Mouse (Mus musculus): Measurements from ENCODE around the gene Dab2. TPM values are rescaled to one million over a fixed set of nuclear protein-coding genes. Genes with fewer than 3 reads are reported as not detected.

Dab2 gene
- polyA plus RNA-seq, 1 experiment, result 550 TPM

- TF ChIP-seq CTCF (IDR thresholded peaks at IDR 0.05; ENCODE audit: low read depth, low read length) (no peak), POLR2A (IDR thresholded peaks at IDR 0.05; ENCODE audit: borderline replicate concordance, low read depth, low read length) (no peak)
- H3K27ac ChIP-seq (ENCODE audit: insufficient read depth, low read depth, low read length), result no peak overlapping the region
- H3K4me1 ChIP-seq (ENCODE audit: control insufficient read depth, insufficient read depth, low read length), result peaks cover 14% of the 10 kb centered on the region
- no peak overlapping the region for H3K4me3 ChIP-seq (ENCODE audit: insufficient read depth, low read length)
Observed at GRCm38 (mm10) chr15:6283249-6283648, 16.3 kb upstream of the Dab2 start.

- Histone ChIP-seq H3K4me1 (ENCODE audit: control insufficient read depth, insufficient read depth, low read length) (peaks cover 2% of the 10 kb centered on the region; the same call in 1 of the 2 replicates), H3K27ac (ENCODE audit: insufficient read depth, low read depth, low read length) (no peak overlapping the region), H3K4me3 (ENCODE audit: insufficient read depth, low read length) (no peak overlapping the region)
- TF ChIP-seq POLR2A (IDR thresholded peaks at IDR 0.05; ENCODE audit: borderline replicate concordance, low read depth, low read length) (no peak), CTCF (IDR thresholded peaks at IDR 0.05; ENCODE audit: low read depth, low read length) (no peak)
Observed at GRCm38 (mm10) chr15:6296071-6296470, 3.5 kb upstream of the Dab2 start.

- no peak overlapping the region for H3K27ac ChIP-seq (ENCODE audit: insufficient read depth, low read depth, low read length)
- H3K4me1 ChIP-seq (ENCODE audit: control insufficient read depth, insufficient read depth, low read length), result peaks cover 11% of the 10 kb centered on the region
- no peak overlapping the region for H3K4me3 ChIP-seq (ENCODE audit: insufficient read depth, low read length)
- TF ChIP-seq POLR2A (IDR thresholded peaks at IDR 0.05; ENCODE audit: borderline replicate concordance, low read depth, low read length) (no peak), CTCF (IDR thresholded peaks at IDR 0.05; ENCODE audit: low read depth, low read length) (no peak)
Observed at GRCm38 (mm10) chr15:6298726-6299125, 862 bp upstream of the Dab2 start.

- Histone ChIP-seq H3K4me3 (ENCODE audit: insufficient read depth, low read length) (no peak overlapping the region), H3K4me1 (ENCODE audit: control insufficient read depth, insufficient read depth, low read length) (peaks cover 11% of the 10 kb centered on the region), H3K27ac (ENCODE audit: insufficient read depth, low read depth, low read length) (no peak overlapping the region)
- TF ChIP-seq POLR2A (IDR thresholded peaks at IDR 0.05; ENCODE audit: borderline replicate concordance, low read depth, low read length) (no peak), CTCF (IDR thresholded peaks at IDR 0.05; ENCODE audit: low read depth, low read length) (no peak)
Observed at GRCm38 (mm10) chr15:6302219-6302618, 2.6 kb downstream of the Dab2 start.

GRCm38 (mm10) chr15:6303822-6304221 is 4.2 kb downstream of the Dab2 start:
- peak overlapping the region; percentile 34 for H3K27ac ChIP-seq (ENCODE audit: insufficient read depth, low read depth, low read length)
- peaks cover 11% of the 10 kb centered on the region for H3K4me1 ChIP-seq (ENCODE audit: control insufficient read depth, insufficient read depth, low read length)
- H3K4me3 ChIP-seq (ENCODE audit: insufficient read depth, low read length), result no peak overlapping the region
- TF ChIP-seq CTCF (IDR thresholded peaks at IDR 0.05; ENCODE audit: low read depth, low read length), result no peak
- no peak for TF ChIP-seq POLR2A (IDR thresholded peaks at IDR 0.05; ENCODE audit: borderline replicate concordance, low read depth, low read length)

GRCm38 (mm10) chr15:6309633-6310032 is 10.0 kb downstream of the Dab2 start:
- Histone ChIP-seq H3K4me3 (ENCODE audit: insufficient read depth, low read length) (no peak overlapping the region), H3K4me1 (ENCODE audit: control insufficient read depth, insufficient read depth, low read length) (peaks cover 5% of the 10 kb centered on the region; the same call in 1 of the 2 replicates), H3K27ac (ENCODE audit: insufficient read depth, low read depth, low read length) (no peak overlapping the region)
- TF ChIP-seq CTCF (IDR thresholded peaks at IDR 0.05; ENCODE audit: low read depth, low read length), result no peak

- H3K4me1 ChIP-seq (ENCODE audit: control insufficient read depth, insufficient read depth, low read length), result peaks cover 5% of the 10 kb centered on the region; the same call in 1 of the 2 replicates
- TF ChIP-seq POLR2A (IDR thresholded peaks at IDR 0.05; ENCODE audit: borderline replicate concordance, low read depth, low read length) (no peak), CTCF (IDR thresholded peaks at IDR 0.05; ENCODE audit: low read depth, low read length) (no peak)
- no peak overlapping the region for H3K4me3 ChIP-seq (ENCODE audit: insufficient read depth, low read length)
Observed at GRCm38 (mm10) chr15:6310417-6310816, 10.8 kb downstream of the Dab2 start.

GRCm38 (mm10) chr15:6312396-6312795 is 12.8 kb downstream of the Dab2 start:
- Histone ChIP-seq H3K27ac (ENCODE audit: insufficient read depth, low read depth, low read length) (no peak overlapping the region), H3K4me3 (ENCODE audit: insufficient read depth, low read length) (no peak overlapping the region), H3K4me1 (ENCODE audit: control insufficient read depth, insufficient read depth, low read length) (peaks cover 3% of the 10 kb centered on the region; the same call in 1 of the 2 replicates)
- no peak for TF ChIP-seq POLR2A (IDR thresholded peaks at IDR 0.05; ENCODE audit: borderline replicate concordance, low read depth, low read length)
- TF ChIP-seq CTCF (IDR thresholded peaks at IDR 0.05; ENCODE audit: low read depth, low read length), result no peak

More at GRCm38 (mm10) chr15:6310417-6310816, 10.8 kb downstream of the Dab2 start:
- H3K27ac ChIP-seq (ENCODE audit: insufficient read depth, low read depth, low read length), result no peak overlapping the region

GRCm38 (mm10) chr15:6319352-6319751 is 19.8 kb downstream of the Dab2 start:
- Histone ChIP-seq H3K4me3 (ENCODE audit: insufficient read depth, low read length) (no peak overlapping the region), H3K4me1 (ENCODE audit: control insufficient read depth, insufficient read depth, low read length) (no peaks in the 10 kb centered on the region), H3K27ac (ENCODE audit: insufficient read depth, low read depth, low read length) (no peak overlapping the region)
- TF ChIP-seq POLR2A (IDR thresholded peaks at IDR 0.05; ENCODE audit: borderline replicate concordance, low read depth, low read length) (no peak), CTCF (IDR thresholded peaks at IDR 0.05; ENCODE audit: low read depth, low read length) (no peak)

GRCm38 (mm10) chr15:6320501-6320900 is 20.9 kb downstream of the Dab2 start:
- peaks cover 2% of the 10 kb centered on the region for H3K4me1 ChIP-seq (ENCODE audit: control insufficient read depth, insufficient read depth, low read length)
- H3K27ac ChIP-seq (ENCODE audit: insufficient read depth, low read depth, low read length), result no peak overlapping the region
- no peak for TF ChIP-seq CTCF (IDR thresholded peaks at IDR 0.05; ENCODE audit: low read depth, low read length)
- TF ChIP-seq POLR2A (IDR thresholded peaks at IDR 0.05; ENCODE audit: borderline replicate concordance, low read depth, low read length), result no peak

GRCm38 (mm10) chr15:6321263-6321662 is 21.7 kb downstream of the Dab2 start:
- TF ChIP-seq POLR2A (IDR thresholded peaks at IDR 0.05; ENCODE audit: borderline replicate concordance, low read depth, low read length) (no peak), CTCF (IDR thresholded peaks at IDR 0.05; ENCODE audit: low read depth, low read length) (no peak)
- no peak overlapping the region for H3K27ac ChIP-seq (ENCODE audit: insufficient read depth, low read depth, low read length)
- peaks cover 6% of the 10 kb centered on the region for H3K4me1 ChIP-seq (ENCODE audit: control insufficient read depth, insufficient read depth, low read length)
- H3K4me3 ChIP-seq (ENCODE audit: insufficient read depth, low read length), result no peak overlapping the region

More at GRCm38 (mm10) chr15:6320501-6320900, 20.9 kb downstream of the Dab2 start:
- no peak overlapping the region for H3K4me3 ChIP-seq (ENCODE audit: insufficient read depth, low read length)
